Mouse (Mus musculus) cerebellum, adult 11 months (tissue): ENCODE data around the gene Klc4.

Source experiments
- DNase-seq: peaks from one replicate; pipeline ENCODE4 v3.0.0; 2022

Gene Klc4

DNA sequence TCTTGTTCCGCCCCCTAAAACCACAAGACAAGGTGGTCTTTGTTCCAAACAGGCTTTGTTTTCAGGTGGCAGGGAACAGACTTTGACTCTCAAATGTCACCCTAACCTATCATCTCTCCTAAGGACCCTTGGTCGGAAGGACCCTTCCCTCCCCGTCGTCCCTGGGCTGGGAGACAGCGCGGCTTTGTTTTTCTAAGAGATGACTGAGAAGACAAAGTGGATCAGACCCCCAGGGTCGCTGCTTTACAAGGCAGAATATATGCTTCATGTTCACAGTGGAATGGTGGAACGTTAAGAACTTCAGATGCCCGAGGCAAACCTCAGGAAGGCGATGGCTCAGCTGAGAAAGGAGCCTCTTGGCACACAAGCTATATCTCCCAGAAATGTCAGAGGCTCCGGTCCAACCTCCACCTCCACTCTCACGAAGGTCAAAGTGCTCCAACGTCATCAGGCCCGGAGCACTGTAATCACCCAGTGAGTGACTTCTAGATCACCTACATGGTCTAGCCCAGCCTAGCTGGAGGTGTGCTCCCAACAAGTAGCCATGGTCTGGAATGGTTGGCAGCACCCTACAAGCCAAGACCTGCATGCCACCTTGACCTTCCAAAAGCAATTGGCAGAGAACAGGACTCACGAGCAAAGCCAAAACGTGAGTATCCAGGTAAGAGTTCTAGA, 26.0 kb downstream of the Klc4 start:
- DNase-seq = no peak

GRCm38 (mm10) chr17:46618769-46619682, 26.8 kb downstream of the Klc4 start:
- DNase-seq = no peak

GRCm38 (mm10) chr17:46618394-46618768, 27.4 kb downstream of the Klc4 start:
- DNase-seq = no peak

- DNase-seq = no peak
Measured at GRCm38 (mm10) chr17:46617799-46618198, 28.0 kb downstream of the Klc4 start.

DNA sequence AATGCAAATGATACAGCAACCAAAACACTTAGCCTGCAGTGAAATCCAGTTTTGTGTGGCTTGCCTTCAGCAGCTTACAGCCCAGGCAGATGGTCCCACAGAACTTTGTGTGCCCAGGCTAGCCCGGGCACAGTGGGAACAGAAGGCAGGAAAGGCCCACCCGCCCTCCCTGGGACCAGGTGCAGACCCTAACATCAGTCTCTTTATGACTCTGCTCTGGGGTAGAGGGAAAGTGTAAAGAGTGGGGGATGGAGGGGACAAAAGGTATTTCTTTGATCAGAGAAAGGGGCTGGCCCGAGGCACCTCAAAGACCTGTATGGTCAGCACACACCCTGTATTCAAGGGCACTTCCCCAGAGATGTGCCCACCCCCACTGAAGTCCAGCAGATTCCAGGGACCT, 32.6 kb downstream of the Klc4 start:
- DNase-seq = no peak

- no peak for DNase-seq
Measured at GRCm38 (mm10) chr17:46612820-46613219, 33.0 kb downstream of the Klc4 start.

GRCm38 (mm10) chr17:46612189-46612588, 33.6 kb downstream of the Klc4 start:
- no peak for DNase-seq

GRCm38 (mm10) chr17:46611316-46611715, 34.5 kb downstream of the Klc4 start:
- no peak for DNase-seq

DNA sequence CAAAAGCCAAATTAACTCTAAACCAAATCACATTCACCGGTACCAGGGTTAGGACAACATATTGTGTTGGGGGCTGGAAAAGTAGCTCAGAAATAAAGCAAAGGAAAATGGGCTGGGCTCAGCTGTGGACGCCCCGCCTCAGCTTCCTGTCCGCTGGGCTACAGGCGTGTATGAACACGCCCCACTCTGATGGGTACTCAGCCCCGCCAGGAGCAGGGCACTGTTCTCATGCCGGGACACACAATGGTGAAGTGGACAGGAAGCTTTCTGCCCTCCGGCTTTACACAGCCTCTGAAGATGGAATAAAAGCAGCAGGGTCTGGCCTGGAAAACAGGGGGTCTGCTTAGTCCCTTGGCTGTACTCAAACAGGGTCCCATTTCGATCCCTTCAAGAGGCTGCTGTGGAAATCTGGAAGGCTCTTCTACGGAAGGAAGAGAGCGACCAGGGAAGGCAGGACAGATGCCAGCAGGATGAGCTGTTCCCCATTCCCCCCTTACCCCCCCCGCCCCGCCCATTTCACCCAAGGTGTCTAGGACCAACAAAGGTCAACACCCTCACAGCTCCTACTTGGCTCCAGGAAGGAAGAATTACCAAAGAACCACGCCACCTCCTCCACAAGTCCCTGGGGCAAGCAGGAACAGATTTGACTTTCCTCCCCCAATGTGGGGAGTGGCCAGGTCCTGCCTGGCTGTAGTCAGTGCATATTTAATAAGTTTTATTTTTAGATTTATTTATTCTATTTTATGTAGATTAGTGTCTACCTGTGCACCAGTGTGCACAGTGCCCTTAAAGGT, 35.9 kb downstream of the Klc4 start:
- no peak for DNase-seq

DNA sequence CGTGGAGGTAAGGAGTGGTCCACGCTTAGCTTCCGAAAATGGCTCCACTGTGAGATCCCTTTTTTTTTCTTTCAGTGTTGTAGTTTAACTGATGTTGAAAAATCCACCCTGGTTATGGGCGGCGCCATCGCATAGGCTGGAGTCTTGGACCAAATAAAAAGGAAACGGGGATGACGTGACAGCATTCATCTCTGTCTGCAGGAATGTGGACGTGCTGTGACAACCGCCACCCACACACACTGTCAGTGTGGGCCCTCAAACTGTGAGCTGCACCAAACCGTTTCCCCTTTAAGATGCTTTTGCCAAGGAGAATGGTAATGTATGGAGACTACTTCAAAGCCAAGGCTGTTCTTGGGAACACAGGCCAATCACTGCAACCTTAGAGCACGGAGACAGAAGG, 39.8 kb downstream of the Klc4 start:
- DNase-seq = no peak

DNA sequence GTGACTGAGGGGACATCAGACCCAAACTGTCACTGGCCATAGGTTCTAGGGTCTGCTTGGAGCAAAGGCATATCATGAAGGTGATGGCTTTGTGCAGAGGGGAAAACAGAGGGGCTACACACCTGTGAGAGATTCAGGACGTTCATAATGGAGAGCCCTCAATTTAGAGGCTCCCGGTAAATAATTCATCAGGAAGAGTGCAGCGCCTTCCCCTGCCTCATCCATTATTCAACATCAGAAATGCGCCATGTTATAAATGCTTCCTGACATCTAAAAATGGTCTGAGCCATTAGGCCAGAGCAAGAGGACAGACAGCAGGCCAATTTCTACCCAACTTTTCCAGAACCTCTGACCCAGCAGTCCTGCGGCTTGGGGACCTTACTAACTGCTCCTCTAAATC, 40.7 kb downstream of the Klc4 start:
- no peak for DNase-seq

- DNase-seq = no peak
Measured at GRCm38 (mm10) chr17:46603229-46603628, 42.6 kb downstream of the Klc4 start.

- no peak for DNase-seq
Measured at GRCm38 (mm10) chr17:46602212-46602611, 43.6 kb downstream of the Klc4 start.

GRCm38 (mm10) chr17:46600569-46600968, 45.3 kb downstream of the Klc4 start:
- no peak for DNase-seq

- no peak for DNase-seq
Measured at GRCm38 (mm10) chr17:46598963-46599362, 46.9 kb downstream of the Klc4 start.

DNA sequence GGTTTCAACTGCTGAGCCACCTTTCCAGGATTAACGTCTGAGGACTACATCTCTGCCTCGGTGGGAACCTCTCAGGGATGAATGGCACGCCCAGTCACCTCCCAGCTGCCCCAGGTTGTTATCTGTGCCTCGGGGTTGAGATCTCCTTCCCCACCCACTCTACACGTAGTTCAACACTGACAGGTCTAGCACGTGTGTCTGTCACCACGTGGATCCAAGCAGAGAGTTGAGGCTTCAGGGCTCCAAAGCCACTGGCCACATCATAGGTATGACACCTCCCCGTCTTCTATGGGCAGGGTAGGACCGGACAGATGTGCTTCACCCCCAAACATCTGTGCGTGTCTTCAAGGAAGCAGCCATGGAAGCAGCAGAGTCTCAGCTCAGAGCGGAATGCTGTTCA, 47.9 kb downstream of the Klc4 start:
- no peak for DNase-seq

- no peak for DNase-seq
Measured at GRCm38 (mm10) chr17:46595336-46595735, 50.5 kb downstream of the Klc4 start.

GRCm38 (mm10) chr17:46594606-46595005, 51.2 kb downstream of the Klc4 start:
- no peak for DNase-seq

DNA sequence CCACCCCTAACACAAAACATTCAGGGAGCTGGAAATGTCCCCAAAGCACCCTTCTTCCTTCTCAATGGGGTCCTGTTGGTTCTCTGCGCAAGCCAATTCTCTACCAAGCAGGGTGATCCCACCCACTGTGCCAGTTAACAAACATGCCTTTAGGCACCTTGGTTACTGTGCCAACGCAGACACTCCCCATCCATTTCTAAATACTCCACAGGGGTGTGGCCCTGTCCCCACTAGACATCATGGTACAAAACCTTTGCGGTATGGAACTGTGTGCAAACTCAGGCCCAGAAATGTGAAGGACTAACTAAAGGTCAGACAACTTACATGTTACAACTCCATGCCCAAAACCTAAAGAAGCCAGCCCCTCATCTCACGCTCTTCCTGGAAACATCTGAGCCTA, 52.7 kb downstream of the Klc4 start:
- DNase-seq = no peak

GRCm38 (mm10) chr17:46591406-46591805, 54.4 kb downstream of the Klc4 start:
- DNase-seq = no peak

DNA sequence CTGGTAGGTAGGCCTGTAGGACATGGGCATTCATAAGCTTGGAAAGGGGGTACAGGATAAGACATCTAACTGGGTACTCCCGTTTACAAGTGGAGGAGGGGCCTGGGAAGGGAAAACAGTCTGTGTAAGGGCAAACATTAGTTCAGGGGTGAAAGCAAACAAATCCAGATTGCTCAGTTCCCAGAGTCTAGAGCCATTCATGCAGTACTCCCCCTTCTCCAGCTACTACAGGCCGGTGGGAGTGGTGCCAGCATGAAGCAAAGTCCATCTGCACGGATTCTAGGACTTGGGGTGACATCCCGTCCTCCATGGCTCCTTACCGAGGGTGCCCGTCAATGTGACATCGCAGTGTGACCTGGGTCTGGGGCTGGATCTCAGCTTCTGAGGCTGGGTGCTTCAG, 55.4 kb downstream of the Klc4 start:
- DNase-seq = no peak

DNA sequence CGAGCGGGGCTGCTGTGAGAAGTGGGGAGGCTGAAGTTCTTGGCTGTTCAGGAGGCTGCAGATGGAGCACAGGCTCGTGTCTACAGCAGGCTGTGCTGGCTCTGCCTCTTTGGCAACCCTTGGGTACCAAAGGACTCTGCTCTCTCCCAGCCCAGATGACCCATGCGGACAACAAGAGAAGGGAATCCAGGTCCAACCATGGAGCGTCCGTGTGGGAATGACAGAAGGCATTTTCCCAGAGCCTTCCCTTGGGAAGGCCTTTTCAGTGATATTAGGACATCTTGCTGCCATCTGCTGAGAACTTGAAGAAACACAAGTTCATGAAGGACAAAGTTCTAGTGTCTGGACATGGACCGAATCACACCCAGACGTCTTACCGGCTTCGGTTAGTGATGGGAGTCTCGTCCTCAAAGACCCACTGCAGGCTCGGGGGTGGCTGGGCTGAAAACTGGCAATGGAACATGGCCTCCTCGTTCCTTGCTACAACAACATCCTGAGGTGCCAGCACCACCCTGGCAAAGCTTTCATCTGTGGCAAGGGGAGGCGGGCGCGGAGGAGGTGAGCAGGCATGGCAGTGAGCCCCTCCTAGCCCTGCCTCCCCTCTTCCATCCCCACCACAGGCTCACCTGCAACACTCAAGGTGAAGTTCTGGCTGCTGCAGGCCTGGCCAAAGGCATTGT, 56.0 kb downstream of the Klc4 start:
- peak; percentile 25 for DNase-seq

GRCm38 (mm10) chr17:46588913-46589312, 56.9 kb downstream of the Klc4 start:
- DNase-seq = no peak
